Mouse (Mus musculus) ES-Bruce4 (cell line): ENCODE results near the gene Rnf4.

Source experiments
- CTCF ChIP-seq: IDR thresholded peaks from one replicate; pipeline ENCODE4 v1.8.1; 2011; ENCODE audit warnings: low read depth, low read length
- POLR2A ChIP-seq: IDR thresholded peaks from one replicate; pipeline ENCODE4 v1.8.1; 2011; ENCODE audit warnings: low read length; ENCODE audit not compliant: insufficient read depth

DNA sequence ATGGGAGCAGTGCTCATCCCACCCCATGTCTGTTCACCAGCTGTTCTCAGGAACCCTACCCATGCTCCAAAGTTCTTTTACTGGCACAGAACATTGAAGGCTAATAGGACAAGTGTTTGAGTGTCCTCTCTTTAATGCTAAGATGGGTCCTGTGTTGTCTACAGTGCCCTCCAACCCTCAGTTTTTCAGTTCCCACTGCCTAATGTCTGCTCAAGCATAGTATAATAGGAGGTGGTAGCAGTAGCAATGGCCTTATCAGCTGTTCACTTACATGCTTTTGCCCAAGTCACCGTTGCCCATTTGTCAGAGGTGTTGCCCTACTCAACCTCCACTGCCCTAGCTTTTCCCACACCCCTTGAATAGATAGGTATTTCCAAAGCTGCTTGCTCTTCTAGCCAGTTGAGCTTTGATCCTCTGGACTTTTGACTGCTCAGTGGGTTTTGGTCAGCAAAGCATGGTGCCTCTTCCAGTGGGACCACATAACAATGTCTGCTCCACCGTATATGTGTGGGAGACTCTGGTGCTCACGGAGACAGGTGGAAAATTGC lies 16.1 kb downstream of the Rnf4 start:
- TF ChIP-seq CTCF (no peak), POLR2A (no peak)
